Mouse (Mus musculus): ENCODE measurements around the gene Grip1. TPM values are rescaled to one million over a fixed set of nuclear protein-coding genes. Genes with fewer than 3 reads are reported as not detected.

Gene Grip1
- polyA plus RNA-seq, 1 experiment from 2014 or later = 4.9 TPM

- ATAC-seq (replicated peaks; ENCODE audit: insufficient number of reproducible peaks, low FRiP score, low TSS enrichment) = no peak
These were observed 474.3 kb downstream of the Grip1 start for GRCm38 (mm10) chr10:119927963-119928362.

GRCm38 (mm10) chr10:119928921-119929320 lies 475.3 kb downstream of the Grip1 start:
- Histone ChIP-seq H3K9ac (ENCODE audit: low read depth, low read length) (no peak overlapping the region), H3K9me3 (replicated peaks; ENCODE audit: control insufficient read depth, low read length) (no peaks in the 10 kb centered on the region), H3K36me3 (ENCODE audit: control insufficient read depth, insufficient read depth, low read length) (no peaks in the 10 kb centered on the region), H3K4me3 (ENCODE audit: low read depth, low read length) (no peak overlapping the region), H3K27ac (ENCODE audit: low read depth, low read length) (no peak overlapping the region), H3K4me1 (ENCODE audit: control insufficient read depth, insufficient read depth, low read length) (no peaks in the 10 kb centered on the region), H3K27me3 (ENCODE audit: control insufficient read depth, insufficient read depth, low read length) (no peaks in the 10 kb centered on the region), H3K4me2 (no peak overlapping the region)
- WGBS (ENCODE audit: insufficient replicate concordance) = 79% methylated on average over 2 of the region's 2 CpGs
- no peak for ATAC-seq (replicated peaks; ENCODE audit: insufficient number of reproducible peaks, low FRiP score, low TSS enrichment)

More at GRCm38 (mm10) chr10:119927963-119928362, 474.3 kb downstream of the Grip1 start:
- H3K36me3 ChIP-seq (ENCODE audit: control insufficient read depth, insufficient read depth, low read length) = no peaks in the 10 kb centered on the region
- WGBS (ENCODE audit: insufficient replicate concordance) = 75% methylated on average over 5 of the region's 5 CpGs
- no peak overlapping the region for H3K4me3 ChIP-seq (ENCODE audit: low read depth, low read length)
- H3K9me3 ChIP-seq (replicated peaks; ENCODE audit: control insufficient read depth, low read length) = no peaks in the 10 kb centered on the region
- no peak overlapping the region for H3K9ac ChIP-seq (ENCODE audit: low read depth, low read length)
- no peaks in the 10 kb centered on the region for H3K27me3 ChIP-seq (ENCODE audit: control insufficient read depth, insufficient read depth, low read length)
- no peaks in the 10 kb centered on the region for H3K4me1 ChIP-seq (ENCODE audit: control insufficient read depth, insufficient read depth, low read length)
- no peak overlapping the region for H3K27ac ChIP-seq (ENCODE audit: low read depth, low read length)
- H3K4me2 ChIP-seq = no peak overlapping the region

GRCm38 (mm10) chr10:119932794-119933193 lies 479.2 kb downstream of the Grip1 start:
- no peaks in the 10 kb centered on the region for H3K4me1 ChIP-seq (ENCODE audit: control insufficient read depth, insufficient read depth, low read length)
- H3K9ac ChIP-seq (ENCODE audit: low read depth, low read length) = no peak overlapping the region
- no peak overlapping the region for H3K27ac ChIP-seq (ENCODE audit: low read depth, low read length)
- no peak overlapping the region for H3K4me3 ChIP-seq (ENCODE audit: low read depth, low read length)
- 47% methylated on average over 4 of the region's 4 CpGs for WGBS (ENCODE audit: insufficient replicate concordance)
- no peak overlapping the region for H3K4me2 ChIP-seq
- H3K27me3 ChIP-seq (ENCODE audit: control insufficient read depth, insufficient read depth, low read length) = no peaks in the 10 kb centered on the region
- no peaks in the 10 kb centered on the region for H3K9me3 ChIP-seq (replicated peaks; ENCODE audit: control insufficient read depth, low read length)
- ATAC-seq (replicated peaks; ENCODE audit: insufficient number of reproducible peaks, low FRiP score, low TSS enrichment) = no peak
- no peaks in the 10 kb centered on the region for H3K36me3 ChIP-seq (ENCODE audit: control insufficient read depth, insufficient read depth, low read length)

DNA sequence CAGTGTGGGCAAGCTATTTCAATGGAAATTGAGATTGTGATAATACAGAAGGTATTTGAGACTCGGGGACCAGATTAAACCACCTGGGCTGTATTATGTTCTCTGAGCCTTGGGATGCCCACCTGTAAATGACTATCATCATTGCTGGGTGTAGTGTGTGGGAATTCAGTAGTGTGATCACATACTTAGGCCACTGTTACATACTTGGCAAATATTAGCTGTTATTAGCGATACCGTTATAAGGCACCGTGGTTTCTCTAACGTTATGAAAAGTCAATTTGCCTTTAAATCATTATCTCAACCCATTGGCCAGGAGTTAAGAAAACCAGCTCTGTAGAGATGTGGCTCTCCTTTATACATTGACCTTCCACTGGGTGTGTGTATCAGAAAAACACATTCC lies 479.7 kb downstream of the Grip1 start:
- Histone ChIP-seq H3K9ac (ENCODE audit: low read depth, low read length) (no peak overlapping the region), H3K27me3 (ENCODE audit: control insufficient read depth, insufficient read depth, low read length) (no peaks in the 10 kb centered on the region), H3K4me3 (ENCODE audit: low read depth, low read length) (no peak overlapping the region), H3K27ac (ENCODE audit: low read depth, low read length) (no peak overlapping the region), H3K4me1 (ENCODE audit: control insufficient read depth, insufficient read depth, low read length) (no peaks in the 10 kb centered on the region), H3K36me3 (ENCODE audit: control insufficient read depth, insufficient read depth, low read length) (no peaks in the 10 kb centered on the region), H3K4me2 (no peak overlapping the region), H3K9me3 (replicated peaks; ENCODE audit: control insufficient read depth, low read length) (no peaks in the 10 kb centered on the region)
- no peak for ATAC-seq (replicated peaks; ENCODE audit: insufficient number of reproducible peaks, low FRiP score, low TSS enrichment)
- WGBS (ENCODE audit: insufficient replicate concordance) = 83% methylated on average over 5 of the region's 5 CpGs

DNA sequence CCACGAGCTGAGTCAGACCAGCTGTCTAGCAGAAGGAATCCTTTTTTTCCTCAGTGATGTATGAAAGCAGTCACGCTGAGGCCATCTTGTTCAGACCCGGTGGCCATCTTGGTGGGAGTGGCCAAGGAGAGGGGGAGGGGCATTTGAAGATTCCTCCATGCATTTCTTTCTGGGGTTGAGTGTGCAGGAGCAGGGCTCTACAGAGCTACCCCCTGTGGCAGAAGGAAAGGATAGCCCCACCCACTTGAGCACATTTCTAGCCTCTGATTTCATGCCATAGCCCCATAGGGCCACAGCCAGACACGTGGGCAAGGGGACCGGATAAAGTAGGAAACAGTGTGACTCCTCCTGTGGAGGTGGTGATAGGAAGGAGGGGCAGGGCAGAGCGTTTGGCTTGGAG lies 481.6 kb downstream of the Grip1 start:
- 72% methylated on average over 6 of the region's 6 CpGs for WGBS (ENCODE audit: insufficient replicate concordance)
- H3K27ac ChIP-seq (ENCODE audit: low read depth, low read length) = no peak overlapping the region
- H3K36me3 ChIP-seq (ENCODE audit: control insufficient read depth, insufficient read depth, low read length) = no peaks in the 10 kb centered on the region
- no peak for ATAC-seq (replicated peaks; ENCODE audit: insufficient number of reproducible peaks, low FRiP score, low TSS enrichment)
- H3K9ac ChIP-seq (ENCODE audit: low read depth, low read length) = no peak overlapping the region
- H3K9me3 ChIP-seq (replicated peaks; ENCODE audit: control insufficient read depth, low read length) = no peaks in the 10 kb centered on the region
- no peaks in the 10 kb centered on the region for H3K4me1 ChIP-seq (ENCODE audit: control insufficient read depth, insufficient read depth, low read length)
- no peak overlapping the region for H3K4me2 ChIP-seq
- H3K27me3 ChIP-seq (ENCODE audit: control insufficient read depth, insufficient read depth, low read length) = no peaks in the 10 kb centered on the region
- H3K4me3 ChIP-seq (ENCODE audit: low read depth, low read length) = no peak overlapping the region

GRCm38 (mm10) chr10:119937481-119937880 lies 483.9 kb downstream of the Grip1 start:
- Histone ChIP-seq H3K4me3 (ENCODE audit: low read depth, low read length) (no peak overlapping the region), H3K9me3 (replicated peaks; ENCODE audit: control insufficient read depth, low read length) (no peaks in the 10 kb centered on the region), H3K36me3 (ENCODE audit: control insufficient read depth, insufficient read depth, low read length) (no peaks in the 10 kb centered on the region), H3K4me1 (ENCODE audit: control insufficient read depth, insufficient read depth, low read length) (no peaks in the 10 kb centered on the region), H3K9ac (ENCODE audit: low read depth, low read length) (no peak overlapping the region), H3K27me3 (ENCODE audit: control insufficient read depth, insufficient read depth, low read length) (no peaks in the 10 kb centered on the region), H3K4me2 (no peak overlapping the region), H3K27ac (ENCODE audit: low read depth, low read length) (no peak overlapping the region)
- 75% methylated on average over 16 of the region's 16 CpGs for WGBS (ENCODE audit: insufficient replicate concordance)
- ATAC-seq (replicated peaks; ENCODE audit: insufficient number of reproducible peaks, low FRiP score, low TSS enrichment) = no peak

- no peaks in the 10 kb centered on the region for H3K9me3 ChIP-seq (replicated peaks; ENCODE audit: control insufficient read depth, low read length)
- H3K36me3 ChIP-seq (ENCODE audit: control insufficient read depth, insufficient read depth, low read length) = no peaks in the 10 kb centered on the region
- no peaks in the 10 kb centered on the region for H3K4me1 ChIP-seq (ENCODE audit: control insufficient read depth, insufficient read depth, low read length)
- 78% methylated on average over 8 of the region's 8 CpGs for WGBS (ENCODE audit: insufficient replicate concordance)
- no peak overlapping the region for H3K27ac ChIP-seq (ENCODE audit: low read depth, low read length)
- H3K4me3 ChIP-seq (ENCODE audit: low read depth, low read length) = no peak overlapping the region
- no peaks in the 10 kb centered on the region for H3K27me3 ChIP-seq (ENCODE audit: control insufficient read depth, insufficient read depth, low read length)
- H3K9ac ChIP-seq (ENCODE audit: low read depth, low read length) = no peak overlapping the region
- ATAC-seq (replicated peaks; ENCODE audit: insufficient number of reproducible peaks, low FRiP score, low TSS enrichment) = no peak
- H3K4me2 ChIP-seq = no peak overlapping the region
These were observed 490.3 kb downstream of the Grip1 start for GRCm38 (mm10) chr10:119943906-119944305.

DNA sequence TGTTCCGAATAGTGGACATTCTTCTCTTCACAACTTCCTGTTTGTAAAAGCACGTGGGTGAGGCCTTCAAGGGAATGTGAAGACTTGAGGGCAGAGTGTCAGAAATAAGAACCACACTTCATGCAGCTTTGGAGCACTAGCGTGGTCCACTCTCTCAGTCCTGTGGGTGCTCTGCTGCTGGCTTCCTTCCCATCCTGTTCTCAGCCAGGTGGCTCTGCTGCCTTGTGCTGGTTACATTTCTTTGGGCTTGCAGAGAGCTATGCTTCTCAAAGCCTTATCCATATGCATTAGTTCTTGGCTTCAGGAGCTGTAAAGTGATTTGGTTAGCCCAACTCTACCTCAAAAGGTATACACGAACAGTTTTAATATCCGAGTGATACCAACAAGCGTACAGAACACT lies 497.8 kb downstream of the Grip1 start:
- no peaks in the 10 kb centered on the region for H3K36me3 ChIP-seq (ENCODE audit: control insufficient read depth, insufficient read depth, low read length)
- H3K9me3 ChIP-seq (replicated peaks; ENCODE audit: control insufficient read depth, low read length) = no peaks in the 10 kb centered on the region
- WGBS (ENCODE audit: insufficient replicate concordance) = 67% methylated on average over 6 of the region's 6 CpGs
- ATAC-seq (replicated peaks; ENCODE audit: insufficient number of reproducible peaks, low FRiP score, low TSS enrichment) = no peak
- H3K9ac ChIP-seq (ENCODE audit: low read depth, low read length) = no peak overlapping the region
- no peak overlapping the region for H3K4me3 ChIP-seq (ENCODE audit: low read depth, low read length)
- H3K27me3 ChIP-seq (ENCODE audit: control insufficient read depth, insufficient read depth, low read length) = no peaks in the 10 kb centered on the region
- no peak overlapping the region for H3K27ac ChIP-seq (ENCODE audit: low read depth, low read length)
- H3K4me1 ChIP-seq (ENCODE audit: control insufficient read depth, insufficient read depth, low read length) = no peaks in the 10 kb centered on the region
- H3K4me2 ChIP-seq = no peak overlapping the region

DNA sequence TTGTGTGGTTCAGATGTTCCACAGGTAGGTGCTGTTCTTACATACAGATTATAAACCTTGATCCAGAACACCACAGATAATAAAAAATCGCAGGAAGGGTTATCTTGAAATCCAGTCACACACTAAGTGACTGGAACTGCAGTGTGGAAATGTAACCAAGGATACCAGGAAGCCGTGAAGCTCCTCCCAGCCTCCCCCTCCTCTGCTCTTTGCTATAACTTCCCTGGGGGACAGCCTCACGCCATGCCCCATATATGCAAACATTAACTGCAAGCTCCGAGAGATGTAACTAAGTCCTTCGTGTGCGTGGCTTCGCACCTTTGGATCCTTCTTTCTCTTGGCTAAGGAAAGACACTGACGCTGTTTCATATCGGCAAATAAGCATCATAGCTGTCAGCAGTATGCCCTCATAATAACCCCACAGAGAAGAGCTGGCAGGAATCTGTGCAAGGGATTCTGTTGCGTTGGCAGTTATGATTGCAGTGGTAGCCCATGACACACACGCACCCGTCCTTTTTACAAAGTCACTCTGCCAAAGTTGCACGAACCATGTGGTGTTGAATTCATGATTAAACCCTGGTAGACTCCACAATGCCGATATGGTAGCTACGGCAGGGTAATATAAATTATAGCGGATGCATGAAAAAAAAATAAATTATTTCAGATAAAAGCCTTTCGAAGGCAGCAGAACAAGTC lies 503.8 kb downstream of the Grip1 start:
- no peaks in the 10 kb centered on the region for H3K36me3 ChIP-seq (ENCODE audit: control insufficient read depth, insufficient read depth, low read length)
- H3K4me1 ChIP-seq (ENCODE audit: control insufficient read depth, insufficient read depth, low read length) = peaks cover 3% of the 10 kb centered on the region
- 80% methylated on average over 17 of the region's 17 CpGs for WGBS (ENCODE audit: insufficient replicate concordance)
- H3K4me3 ChIP-seq (ENCODE audit: low read depth, low read length) = no peak overlapping the region
- H3K9me3 ChIP-seq (replicated peaks; ENCODE audit: control insufficient read depth, low read length) = no peaks in the 10 kb centered on the region
- no peak overlapping the region for H3K9ac ChIP-seq (ENCODE audit: low read depth, low read length)
- H3K27me3 ChIP-seq (ENCODE audit: control insufficient read depth, insufficient read depth, low read length) = no peaks in the 10 kb centered on the region
- no peak overlapping the region for H3K27ac ChIP-seq (ENCODE audit: low read depth, low read length)
- no peak overlapping the region for H3K4me2 ChIP-seq
- no peak for ATAC-seq (replicated peaks; ENCODE audit: insufficient number of reproducible peaks, low FRiP score, low TSS enrichment)

All from heart, embryonic 11.5 days (tissue).